Mouse (Mus musculus) limb, embryonic 14.5 days (tissue): ENCODE data around the gene Galnt10. TPM values are rescaled to one million over a fixed set of nuclear protein-coding genes. Genes with fewer than 3 reads are reported as not detected.

ENCODE experiments used
- ATAC-seq: fragments of 200-750 bp; cut with Nextera tagmentation; 2 replicates; pipeline ENCODE4 v1.8.0; 2017; ENCODE audit warnings: low read depth, moderate number of reproducible peaks, moderate TSS enrichment; ENCODE audit not compliant: low FRiP score
- DNase-seq: peaks from one replicate; pipeline ENCODE4 v3.0.0-alpha.2; 2015; ENCODE audit warnings: low spot score
- H3K27ac ChIP-seq: fragments of 300-500 bp; sonication (generic); replicated peaks from 2 replicates; pipeline ENCODE4 v1.5.1; 2014; ENCODE audit warnings: low read depth, mild to moderate bottlenecking, low read length, moderate library complexity, mixed read lengths
- H3K27me3 ChIP-seq: fragments of 300-500 bp; sonication (generic); 2 replicates; pipeline ENCODE4 v1.6.1; 2014; ENCODE audit warnings: low read length, mixed read lengths; ENCODE audit not compliant: control insufficient read depth, insufficient read depth
- H3K36me3 ChIP-seq: fragments of 300-500 bp; sonication (generic); 2 replicates; pipeline ENCODE4 v1.6.1; 2014; ENCODE audit warnings: mild to moderate bottlenecking, low read length, moderate library complexity, mixed read lengths; ENCODE audit not compliant: control insufficient read depth, insufficient read depth
- H3K4me1 ChIP-seq: fragments of 300-500 bp; sonication (generic); 2 replicates; pipeline ENCODE4 v1.6.1; 2014; ENCODE audit warnings: antibody characterized with exemption, low read length, mixed read lengths; ENCODE audit not compliant: control insufficient read depth, insufficient read depth
- H3K4me2 ChIP-seq: fragments of 300-500 bp; sonication (generic); replicated peaks from 2 replicates; pipeline ENCODE4 v1.6.1; 2014; ENCODE audit warnings: low read depth, mild to moderate bottlenecking, low read length, moderate library complexity; ENCODE audit not compliant: severe bottlenecking
- H3K4me3 ChIP-seq: fragments of 300-500 bp; sonication (generic); replicated peaks from 2 replicates; pipeline ENCODE4 v1.5.1; 2014; ENCODE audit warnings: low read length
- H3K9ac ChIP-seq: fragments of 300-500 bp; sonication (generic); 2 replicates; pipeline ENCODE4 v1.6.1; 2014; ENCODE audit warnings: mild to moderate bottlenecking, low read depth, low read length, moderate library complexity; ENCODE audit not compliant: severe bottlenecking
- H3K9me3 ChIP-seq: fragments of 300-500 bp; sonication (generic); 2 replicates; pipeline ENCODE4 v1.6.1; 2016; ENCODE audit warnings: low read length; ENCODE audit not compliant: control insufficient read depth
- POLR2A ChIP-seq: fragments of 200-500 bp; IDR thresholded peaks from 2 replicates; pipeline ENCODE4 v1.8.0; 2012; ENCODE audit warnings: inconsistent platforms, mild to moderate bottlenecking, moderate library complexity, borderline replicate concordance; ENCODE audit not compliant: insufficient read depth, insufficient read length; ENCODE audit errors: extremely low read depth
- WGBS: fragments of 180-500 bp; shearing (Covaris S2); extraction: QIAGEN DNeasy Blood & Tissue Kit; methylation state at CpG from one replicate; pipeline ENCODE4 v1.1.7; 2014; 5-methylcytosine and 5-hydroxymethylcytosine counted together
- polyA plus RNA-seq, 2 experiments: library from polyadenylated mRNA; depleted of rRNA in 1 of 2; stranded (reverse) in 1 of 2; unstranded in 1 of 2; fragments of >200 nt; fragmentation: Nextera tagmentation in 1 of 2; extraction: Ambion mirVana in 1 of 2; gene quantifications; 2 replicates each; pipeline versions ENCODE4 v1.2.1 to v1.2.3; 2012 to 2014

Gene Galnt10
- polyA plus RNA-seq (2012; rRNA removed) (26.5 and 30.3 TPM in 2 replicates), polyA plus RNA-seq (2014; fragmentation: Nextera tagmentation; extraction: Ambion mirVana) (24.4 and 27.5 TPM in 2 replicates)

DNA sequence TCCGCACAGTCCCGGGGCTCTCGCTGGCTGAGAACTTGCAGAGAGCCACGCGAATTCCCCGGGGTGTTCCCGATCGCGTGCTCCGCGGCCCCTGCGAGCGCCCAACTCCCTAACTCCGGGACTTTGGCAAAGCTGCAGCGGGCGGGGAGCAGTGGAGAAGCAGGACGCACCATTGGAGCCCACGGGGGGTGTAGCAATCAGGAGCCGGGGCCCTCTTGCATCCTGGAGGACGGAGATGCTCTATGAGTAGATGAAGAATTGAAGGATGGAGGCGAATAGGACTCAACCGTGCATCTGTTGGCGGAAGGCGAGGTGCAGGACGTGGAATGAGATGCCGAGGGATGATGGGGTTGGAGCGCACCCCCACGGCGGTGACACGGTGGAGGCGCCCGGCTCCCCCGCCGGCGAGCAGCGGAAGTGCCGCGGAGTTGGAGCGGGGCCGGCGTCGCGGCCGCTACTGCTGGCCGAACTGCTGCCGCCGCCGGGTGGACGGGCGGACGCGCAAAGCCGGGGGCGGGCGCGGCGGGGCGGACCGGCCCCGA is at the start of gene Galnt10:
TSS of gene Galnt10 (plus strand) at position 425 of the 542 bp plus-strand sequence.
- DNase-seq (peak; percentile 90), ATAC-seq (peak; percentile 93)
- Histone ChIP-seq H3K4me3 (peak within 1 kb of the TSS; percentile 86), H3K4me2 (peak within 1 kb of the TSS; percentile 84), H3K36me3 (no peaks in the 10 kb centered on the region), H3K9me3 (no peaks in the 10 kb centered on the region), H3K4me1 (peaks cover 25% of the 10 kb centered on the region), H3K27ac (peak within 1 kb of the TSS; percentile 89), H3K9ac (peak within 1 kb of the TSS; percentile 85), H3K27me3 (no peaks in the 10 kb centered on the region)
- WGBS: 3% methylated on average over 49 of the region's 60 CpGs
- TF ChIP-seq POLR2A: peak; percentile 69; the same call in 1 of the 2 replicates

DNA sequence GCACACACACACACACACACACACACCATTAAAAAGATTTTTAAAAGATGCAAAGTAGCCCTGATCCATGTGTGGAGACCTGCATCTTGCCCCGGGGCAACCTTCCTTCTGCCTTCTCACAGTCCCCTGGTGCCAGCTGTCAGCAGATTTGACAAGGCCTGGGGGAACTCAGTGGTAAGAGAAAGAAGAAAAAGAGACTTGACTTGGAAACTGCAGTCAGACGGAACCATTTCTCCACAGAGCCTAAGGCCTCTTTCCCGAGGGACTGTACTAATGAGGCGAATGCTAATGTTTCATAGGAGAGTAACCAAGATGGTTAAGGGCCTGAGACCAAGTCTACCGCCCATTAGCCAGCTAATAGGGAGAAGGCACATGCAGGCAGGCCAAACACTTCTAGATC is 49.3 kb upstream of the Galnt10 start:
- no peaks in the 10 kb centered on the region for H3K36me3 ChIP-seq
- no peak for ATAC-seq
- WGBS: 56% methylated on average over 5 of the region's 5 CpGs

DNA sequence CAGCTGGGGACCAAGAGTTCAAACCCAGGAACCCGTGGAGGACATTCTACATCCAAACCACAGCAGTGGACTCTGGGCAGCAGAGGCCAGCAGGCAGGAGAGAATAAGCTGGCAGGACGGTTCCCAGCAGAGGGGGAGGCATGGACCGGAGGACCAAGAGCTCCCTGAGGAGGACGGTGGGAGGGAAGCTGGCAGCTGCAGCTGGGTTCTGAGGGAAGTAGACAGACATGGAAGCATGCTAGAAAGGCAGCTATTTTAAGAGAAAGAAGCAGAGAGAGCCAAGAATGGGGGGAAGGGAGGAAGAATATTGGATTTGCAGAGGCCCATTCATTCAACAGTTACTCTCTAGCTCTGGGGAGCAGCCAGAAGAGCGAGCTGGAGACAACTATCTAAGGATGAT is 47.1 kb upstream of the Galnt10 start:
- peak; percentile 46; the same call in 1 of the 2 replicates for ATAC-seq

More for the DNA sequence above, 49.3 kb upstream of the Galnt10 start:
- Histone ChIP-seq H3K4me2 (no peak overlapping the region), H3K27me3 (no peaks in the 10 kb centered on the region), H3K9me3 (0 out of 2 replicates have a peak, but pooled peaks cover 2% of the 10 kb centered on the region), H3K4me3 (no peak overlapping the region), H3K9ac (no peak overlapping the region), H3K27ac (no peak overlapping the region), H3K4me1 (peaks cover 28% of the 10 kb centered on the region)
- no peak for TF ChIP-seq POLR2A
- no peak for DNase-seq

DNA sequence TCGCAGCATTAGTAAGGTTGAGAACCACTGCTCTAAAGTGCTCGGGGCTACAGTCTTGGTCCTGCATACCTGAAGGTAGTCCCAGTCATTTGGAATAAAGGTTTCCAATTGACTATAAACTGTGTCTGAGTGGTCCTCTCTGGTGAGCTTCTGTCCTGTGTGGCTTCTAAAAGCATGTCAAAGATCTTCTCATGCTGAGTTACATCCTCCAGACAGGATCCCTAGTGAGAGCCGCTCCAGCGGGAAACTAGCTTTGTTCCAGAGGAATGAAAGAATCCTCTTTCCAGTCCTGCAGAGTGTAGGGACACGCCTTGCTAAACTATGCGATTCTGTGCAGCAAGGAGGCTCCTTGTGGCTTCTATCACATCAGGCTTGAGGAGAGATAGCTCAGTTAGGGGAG is 45.9 kb upstream of the Galnt10 start:
- 56% methylated on average over 6 of the region's 6 CpGs for WGBS
- H3K36me3 ChIP-seq: no peaks in the 10 kb centered on the region

More for the DNA sequence above, 47.1 kb upstream of the Galnt10 start:
- WGBS: 36% methylated on average over 5 of the region's 5 CpGs
- Histone ChIP-seq H3K4me1 (peaks cover 39% of the 10 kb centered on the region), H3K9me3 (no peaks in the 10 kb centered on the region), H3K9ac (no peak overlapping the region), H3K36me3 (no peaks in the 10 kb centered on the region), H3K27ac (peak overlapping the region; percentile 74), H3K4me2 (no peak overlapping the region), H3K4me3 (no peak overlapping the region), H3K27me3 (no peaks in the 10 kb centered on the region)
- DNase-seq: peak; percentile 85
- no peak for TF ChIP-seq POLR2A

DNA sequence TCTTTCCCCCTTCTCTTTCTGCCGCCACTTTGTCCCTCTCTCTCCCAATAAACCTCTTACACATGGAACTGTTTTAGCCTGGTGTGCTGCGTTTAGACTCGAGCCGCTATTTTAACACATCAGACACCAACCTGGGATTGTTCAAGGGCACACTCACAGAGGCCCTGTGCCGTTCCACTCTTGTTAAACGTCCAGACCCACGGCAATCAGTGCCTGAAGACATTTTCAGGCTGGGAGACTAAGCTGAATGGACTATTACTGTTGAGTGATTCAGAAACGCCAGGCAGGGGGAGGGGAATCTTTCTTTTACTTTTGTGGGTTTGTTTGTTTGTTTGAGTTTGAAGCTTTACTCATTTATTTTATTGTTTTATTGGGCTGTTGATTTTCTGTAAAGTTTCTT is 45.1 kb upstream of the Galnt10 start:
- Histone ChIP-seq H3K36me3 (no peaks in the 10 kb centered on the region), H3K9ac (no peak overlapping the region), H3K27ac (peak overlapping the region; percentile 76), H3K4me1 (peaks cover 39% of the 10 kb centered on the region), H3K9me3 (no peaks in the 10 kb centered on the region), H3K27me3 (no peaks in the 10 kb centered on the region), H3K4me2 (peak overlapping the region; percentile 21; the same call in 1 of the 2 replicates), H3K4me3 (no peak overlapping the region)
- ATAC-seq (peak; percentile 53; the same call in 1 of the 2 replicates), DNase-seq (peak; percentile 55)
- 10% methylated on average over 8 of the region's 8 CpGs for WGBS
- no peak for TF ChIP-seq POLR2A

More for the DNA sequence above, 45.9 kb upstream of the Galnt10 start:
- ATAC-seq: no peak
- DNase-seq: no peak
- no peak overlapping the region for H3K9ac ChIP-seq
- H3K4me1 ChIP-seq: peaks cover 39% of the 10 kb centered on the region
- no peak overlapping the region for H3K4me3 ChIP-seq
- H3K27me3 ChIP-seq: no peaks in the 10 kb centered on the region
- H3K4me2 ChIP-seq: no peak overlapping the region
- H3K27ac ChIP-seq: peak overlapping the region; percentile 76; the same call in 1 of the 2 replicates
- no peaks in the 10 kb centered on the region for H3K9me3 ChIP-seq
- no peak for TF ChIP-seq POLR2A
